Comparison of ENCODE assay signal across 18 mouse cellular contexts in genomic region chr5:38090581-38090980, GRCm38 (mm10). TPM values are rescaled to one million over a fixed set of nuclear protein-coding genes. Genes with fewer than 3 reads are reported as not detected.
DNase-seq lines count a peak whose midpoint lies in the region; ATAC-seq and TF ChIP-seq lines count a peak whose summit lies in the region.
"Had no signal": no experiment of that assay in that cellular context is flagged by ENCODE, and none has a peak within 500 bp of the region (broad histone marks: within the 10 kb centered on the region; RNA-seq: fewer than 3 reads in every experiment).

No protein-coding gene starts in this region.

- WGBS in lung, embryonic 14.5 days, result 40% methylated on average over 3 of the region's 3 CpGs

- H3K4me3 ChIP-seq in lung, embryonic 14.5 days (ENCODE audit: low read depth, low read length), result no peak overlapping the region
- H3K4me3 ChIP-seq: heart, adult 2 months; kidney, embryonic 15.5 days; limb, embryonic 13.5 days; neural tube, embryonic 15.5 days; stomach, embryonic 15.5 days had no signal

- H3K27me3 ChIP-seq in lung, embryonic 14.5 days (ENCODE audit: insufficient read depth, low read length), result no peaks in the 10 kb centered on the region
- H3K27me3 ChIP-seq: CH12.LX; stomach, embryonic 15.5 days had no signal

- 0 out of 2 replicates have a peak overlapping the region, but pooled peaks have one; percentile 25 for H3K4me2 ChIP-seq in lung, embryonic 14.5 days
- H3K4me2 ChIP-seq: kidney, embryonic 15.5 days; limb, embryonic 13.5 days; neural tube, embryonic 15.5 days; stomach, embryonic 15.5 days had no signal

- H3K4me1 ChIP-seq in lung, embryonic 14.5 days (ENCODE audit: insufficient read depth), result no peaks in the 10 kb centered on the region

- no peak overlapping the region; the same call in 1 of the 2 replicates for H3K27ac ChIP-seq in lung, embryonic 14.5 days (ENCODE audit: low read depth)
- H3K27ac ChIP-seq: heart, adult 2 months; kidney, embryonic 15.5 days; limb, embryonic 13.5 days; liver, embryonic 14.5 days; neural tube, embryonic 15.5 days; stomach, embryonic 15.5 days had no signal

- TF ChIP-seq CTCF in lung, embryonic 14.5 days (IDR thresholded peaks at IDR 0.05; ENCODE audit: low read depth), result no peak

- DNase-seq in heart, adult 11 months, result peak; percentile 72
- DNase-seq in heart, adult 9 months (ENCODE audit: low spot score in 2 of 2), result no peak
- peak; percentile 51 for DNase-seq in lung, embryonic 14.5 days
- no peak for DNase-seq in lung, postnatal 36 days
- DNase-seq in ES-CJ7 (ENCODE audit: low read depth, low spot score) (peak; percentile 29), ZHBTc4 (ENCODE audit: low read depth, low spot score) (peak; percentile 50)
- no peak for DNase-seq in cerebellum, postnatal 36 days
- no peak for DNase-seq in thymus, postnatal 14 days
- DNase-seq: gastrocnemius, postnatal 25 days; heart, adult 2 months; kidney, adult 11 months; layer of hippocampus, postnatal 36 days had no signal

- no peak overlapping the region for H3K9ac ChIP-seq in lung, embryonic 14.5 days
- H3K9ac ChIP-seq: kidney, embryonic 15.5 days; limb, embryonic 13.5 days; liver, embryonic 14.5 days; neural tube, embryonic 15.5 days; stomach, embryonic 15.5 days had no signal

- H3K9me3 ChIP-seq in lung, embryonic 14.5 days (ENCODE audit: low read depth, low read length), result no peaks in the 10 kb centered on the region
- H3K9me3 ChIP-seq: kidney, embryonic 15.5 days; limb, embryonic 13.5 days; neural tube, embryonic 15.5 days; stomach, embryonic 15.5 days had no signal

- H3K36me3 ChIP-seq in lung, embryonic 14.5 days (ENCODE audit: insufficient read depth), result no peaks in the 10 kb centered on the region
- H3K36me3 ChIP-seq: kidney, embryonic 15.5 days; limb, embryonic 13.5 days; neural tube, embryonic 15.5 days; stomach, embryonic 15.5 days had no signal

- ATAC-seq in lung, embryonic 14.5 days (ENCODE audit: insufficient read depth), result peak; percentile 55; the same call in 1 of the 2 replicates

RNA-seq across cellular contexts. Expression of gene Stx18, which starts 52.0 kb away (rescaled TPM):
- polyA plus RNA-seq in lung, embryonic 14.5 days (2014; fragmentation: Nextera tagmentation; extraction: Ambion mirVana), result 43.2 and 43.6 TPM in 2 replicates

Comparison
In these comparisons a context has a peak if more than half of its experiments do, and no peak if none do; other contexts are left out.
1. DNase-seq: peak in heart, adult 11 months (single experiment), lung, embryonic 14.5 days (single experiment), ES-CJ7 (single experiment) and ZHBTc4 (single experiment); none in heart, adult 9 months (0 of 2), lung, postnatal 36 days (single experiment), cerebellum, postnatal 36 days (0 of 2) and thymus, postnatal 14 days (single experiment).